Mouse (Mus musculus): ENCODE results near the gene Mcrip1. TPM values are rescaled to one million over a fixed set of nuclear protein-coding genes. Genes with fewer than 3 reads are reported as not detected.
"Not testable (repeated sequence)": the region's sequence is repeated elsewhere in the genome, so short reads cannot be mapped to it uniquely, and the experiment has no call there.

Mcrip1 gene
- total RNA-seq, 2 experiments from 2014 or later = 5.6 to 23.5 TPM

- ATAC-seq (replicated peaks; ENCODE audit: low FRiP score, poor library complexity, severe bottlenecking) = no peak
Observed at GRCm38 (mm10) chr11:120576365-120576981, 26.9 kb upstream of the Mcrip1 start.

DNA sequence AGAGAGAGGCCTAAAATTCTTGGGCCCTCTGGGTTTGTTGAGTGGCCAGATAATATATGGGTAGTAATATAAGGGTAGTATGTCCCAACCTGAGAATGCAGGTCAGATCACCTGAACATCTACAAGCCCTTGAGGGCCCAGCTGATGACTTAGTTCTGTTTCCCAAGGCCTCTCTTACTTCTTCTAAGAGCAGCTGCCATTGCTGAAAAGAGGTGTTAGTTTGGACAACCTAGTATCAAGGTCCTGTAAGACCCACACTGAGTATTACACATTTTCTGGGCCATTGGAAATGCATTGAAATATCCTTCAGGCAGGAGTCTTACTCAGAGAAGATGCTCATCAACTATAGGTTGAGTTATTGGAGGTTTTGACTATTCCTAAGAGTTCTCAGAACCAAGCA is 26.4 kb upstream of the Mcrip1 start:
- ATAC-seq (replicated peaks; ENCODE audit: low FRiP score, poor library complexity, severe bottlenecking) = no peak

- ATAC-seq (replicated peaks; ENCODE audit: low FRiP score, poor library complexity, severe bottlenecking) = no peak
Observed at GRCm38 (mm10) chr11:120575046-120575445, 25.5 kb upstream of the Mcrip1 start.

DNA sequence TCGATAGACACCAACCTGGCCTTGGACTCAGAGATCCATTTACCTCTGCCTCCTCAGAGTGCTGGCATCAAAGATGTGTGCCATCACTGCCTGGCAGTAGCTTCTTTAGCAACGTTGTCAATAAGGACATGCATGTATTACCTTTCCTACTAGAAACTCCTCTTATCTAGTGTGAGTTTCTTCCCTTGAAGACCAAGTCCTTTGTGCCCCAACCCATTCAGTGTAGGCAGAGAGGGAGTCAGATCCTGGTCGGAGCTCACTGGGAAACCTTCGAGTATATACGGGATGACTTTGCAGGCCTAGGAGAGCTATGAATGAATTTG is 24.7 kb upstream of the Mcrip1 start:
- no peak for ATAC-seq (replicated peaks; ENCODE audit: low FRiP score, poor library complexity, severe bottlenecking)

DNA sequence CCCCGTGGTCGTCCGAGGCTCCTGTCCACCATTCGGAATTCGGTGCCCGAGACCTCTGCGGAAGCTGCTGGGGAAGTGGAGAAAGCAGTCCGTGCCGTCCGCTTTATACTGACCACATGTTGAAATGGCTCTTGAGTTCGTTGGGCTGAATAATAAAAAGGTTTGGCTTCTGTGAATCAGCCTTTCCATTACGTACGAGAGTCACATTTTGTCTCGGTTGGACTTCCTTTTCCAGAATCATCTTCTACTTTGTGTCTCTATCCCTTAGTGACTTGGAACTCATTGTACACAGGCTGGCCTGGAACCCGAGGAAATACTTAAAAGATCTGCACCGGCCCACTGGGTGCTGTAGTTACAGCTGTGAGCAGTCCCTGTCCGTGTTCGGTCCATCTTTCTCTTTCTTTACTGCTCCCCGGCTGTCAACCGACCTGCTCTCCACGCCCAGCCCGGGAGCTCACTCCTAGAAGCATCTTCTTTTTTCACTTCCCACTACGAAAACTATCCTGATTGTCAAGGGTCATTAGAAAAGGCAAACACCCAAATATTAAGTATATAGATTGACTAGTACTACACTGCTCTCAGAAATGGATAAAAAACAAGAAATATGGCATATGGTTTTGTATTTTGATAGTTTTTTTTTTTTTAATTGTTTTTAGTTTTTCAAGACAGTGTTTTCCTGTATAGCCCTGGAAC is 24.2 kb upstream of the Mcrip1 start:
- ATAC-seq (replicated peaks; ENCODE audit: low FRiP score, poor library complexity, severe bottlenecking) = peak; percentile 20

- peak; percentile 88 for ATAC-seq (replicated peaks; ENCODE audit: low FRiP score, poor library complexity, severe bottlenecking)
Observed at GRCm38 (mm10) chr11:120572752-120573584, 23.4 kb upstream of the Mcrip1 start, which contains the start of gene P4hb. Gene P4hb, minus strand, starts transcription at chr11:120573253.

DNA sequence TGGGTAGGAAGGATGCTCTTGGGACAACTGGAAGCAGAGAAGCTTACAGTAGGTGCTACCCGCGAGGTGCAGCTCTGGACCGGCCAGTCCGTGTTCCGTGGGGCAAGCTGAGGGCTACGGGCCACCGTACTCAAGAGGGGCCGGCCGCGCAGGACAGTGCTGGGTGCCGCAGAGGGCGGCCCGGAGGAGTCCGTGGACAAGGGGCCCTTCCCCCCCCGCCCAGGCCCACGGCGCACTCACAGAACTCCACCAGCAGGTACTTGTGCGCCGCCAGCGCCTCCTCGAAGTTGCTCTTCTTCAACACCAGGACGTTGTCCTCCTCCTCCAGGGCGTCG is 22.9 kb upstream of the Mcrip1 start:
- ATAC-seq (replicated peaks; ENCODE audit: low FRiP score, poor library complexity, severe bottlenecking) = 0 out of 2 replicates have a peak, but pooled peaks have one; percentile 8

DNA sequence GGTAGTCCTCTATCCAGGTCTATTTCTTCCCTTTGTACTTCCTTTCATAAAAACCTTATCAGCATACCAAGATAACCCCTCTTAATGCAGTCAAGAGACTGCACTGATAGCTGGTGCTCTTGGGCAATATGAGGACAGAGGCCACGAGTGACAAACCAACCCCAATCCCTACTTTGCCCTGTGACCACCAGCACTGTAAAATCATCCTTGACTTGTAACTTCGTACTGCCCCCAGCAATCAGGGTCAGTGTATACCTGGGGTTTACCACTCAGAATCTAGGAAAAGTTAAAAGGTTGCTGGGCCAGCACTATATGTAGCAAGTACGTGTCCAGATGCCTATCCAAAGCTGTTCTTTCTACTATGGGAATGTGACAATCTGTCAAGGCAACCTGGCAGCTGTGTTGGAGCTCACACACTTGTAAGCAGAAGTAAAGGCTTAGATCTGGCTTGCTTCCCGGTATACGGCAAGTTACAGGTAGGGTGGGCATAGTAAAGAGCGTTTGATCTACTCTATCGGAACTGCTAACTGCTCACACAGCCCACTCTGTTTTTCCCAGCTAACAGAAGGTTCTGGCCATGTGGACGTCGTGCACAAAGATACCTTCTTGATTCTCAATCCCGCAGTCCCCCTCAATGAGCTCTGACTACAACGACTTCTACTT is 22.4 kb upstream of the Mcrip1 start:
- ATAC-seq (replicated peaks; ENCODE audit: low FRiP score, poor library complexity, severe bottlenecking) = no peak

DNA sequence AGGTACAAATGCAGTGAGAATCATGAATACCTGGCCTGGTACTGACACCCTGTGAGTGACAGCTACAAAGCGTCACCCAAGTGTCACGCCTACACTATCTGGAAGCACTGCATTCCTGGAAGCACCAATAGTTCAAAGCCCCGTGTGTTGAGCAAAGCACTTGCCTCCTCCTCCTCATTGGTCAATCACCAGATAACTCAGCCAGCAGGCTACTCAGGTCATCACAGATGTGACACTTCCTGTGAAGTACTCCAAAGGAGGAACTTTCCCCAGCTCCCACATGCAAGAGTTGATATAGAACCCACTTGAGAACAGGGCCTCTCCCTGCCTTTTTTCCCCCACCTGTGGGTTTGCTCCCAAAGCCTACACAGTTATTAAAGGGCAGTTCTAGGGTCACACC is 21.6 kb upstream of the Mcrip1 start:
- no peak for ATAC-seq (replicated peaks; ENCODE audit: low FRiP score, poor library complexity, severe bottlenecking)

DNA sequence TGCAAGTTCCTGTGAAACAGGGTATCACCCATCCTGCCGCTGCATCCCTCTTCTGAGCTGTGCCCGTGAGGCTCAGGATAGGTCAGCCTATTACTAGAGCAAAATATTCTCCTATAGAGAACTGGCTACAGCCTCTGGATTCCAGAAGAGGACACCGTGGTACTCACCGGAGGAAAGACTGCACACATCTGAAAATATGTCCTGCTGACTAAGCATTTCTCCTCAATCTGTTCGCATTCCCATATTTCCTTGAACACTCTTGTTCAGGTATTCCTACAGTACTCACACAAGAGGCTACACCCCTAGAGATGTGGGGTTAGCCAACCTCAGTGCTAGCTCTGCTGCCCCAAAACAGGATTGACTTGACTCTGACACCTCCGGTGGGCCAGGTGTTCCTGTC is 18.8 kb upstream of the Mcrip1 start:
- ATAC-seq (replicated peaks; ENCODE audit: low FRiP score, poor library complexity, severe bottlenecking) = no peak

GRCm38 (mm10) chr11:120565114-120565513 is 15.6 kb upstream of the Mcrip1 start:
- no peak for ATAC-seq (replicated peaks; ENCODE audit: low FRiP score, poor library complexity, severe bottlenecking)

DNA sequence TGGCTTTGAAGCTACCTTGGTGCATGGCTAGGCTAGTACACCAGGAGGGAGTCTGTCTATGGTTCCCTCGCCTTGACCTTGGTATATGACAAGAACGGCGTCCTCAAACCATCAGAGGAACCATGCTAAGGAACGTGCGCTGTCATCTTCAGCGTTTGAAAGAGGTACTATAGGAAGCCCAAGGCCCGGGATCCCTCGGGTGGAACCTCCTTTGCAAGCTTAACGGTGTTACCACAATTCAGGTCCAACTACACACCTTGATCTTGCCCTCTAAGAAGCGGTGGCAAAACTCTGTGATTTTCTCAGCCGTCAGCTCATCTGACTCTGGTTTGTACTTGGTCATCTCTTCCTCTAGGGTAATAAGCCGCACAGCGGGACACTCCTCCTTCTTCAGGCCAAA is 13.4 kb upstream of the Mcrip1 start:
- no peak for ATAC-seq (replicated peaks; ENCODE audit: low FRiP score, poor library complexity, severe bottlenecking)

- ATAC-seq (replicated peaks; ENCODE audit: low FRiP score, poor library complexity, severe bottlenecking) = peak; percentile 50; the same call in 1 of the 2 replicates
Observed at GRCm38 (mm10) chr11:120560952-120561728, 11.6 kb upstream of the Mcrip1 start.

DNA sequence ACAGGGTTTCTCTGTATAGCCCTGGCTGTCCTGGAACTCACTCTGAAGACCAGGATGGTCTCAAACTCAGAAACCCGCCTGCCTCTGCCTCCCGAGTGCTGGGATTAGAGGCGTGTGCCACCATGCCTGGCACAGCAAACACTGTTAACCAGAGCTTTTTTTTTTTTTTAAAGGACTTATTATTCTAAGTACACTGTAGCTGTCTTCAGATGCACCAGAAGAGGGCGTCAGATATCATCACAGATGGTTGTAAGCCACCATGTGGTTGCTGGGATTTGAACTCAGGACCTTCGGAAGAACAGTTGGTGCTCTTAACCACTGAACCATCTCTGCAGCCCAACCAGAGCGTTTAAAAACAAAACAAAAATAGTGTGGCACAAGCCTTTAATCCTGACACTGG is 9.3 kb upstream of the Mcrip1 start:
- not testable (repeated sequence) for ATAC-seq (replicated peaks; ENCODE audit: low FRiP score, poor library complexity, severe bottlenecking)

DNA sequence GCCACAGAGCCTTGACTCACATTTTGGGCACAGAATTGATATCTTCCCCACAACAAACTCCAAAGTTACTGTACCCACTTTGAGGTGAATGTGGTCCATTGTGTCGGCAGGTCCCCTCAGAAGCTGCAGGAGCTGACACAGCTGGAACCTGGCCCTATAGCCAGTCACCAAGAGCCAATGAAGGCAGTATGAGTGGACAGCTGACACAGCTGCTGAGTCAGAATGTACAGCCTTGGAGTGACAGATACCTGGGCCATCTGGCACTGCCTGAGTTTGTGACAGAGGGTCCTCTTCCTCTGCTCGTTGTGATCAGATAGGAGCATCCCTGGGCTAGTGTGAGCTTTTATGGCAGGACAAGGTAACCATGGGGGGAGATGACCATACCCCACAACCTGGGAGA is 5.7 kb upstream of the Mcrip1 start:
- no peak for ATAC-seq (replicated peaks; ENCODE audit: low FRiP score, poor library complexity, severe bottlenecking)

- ATAC-seq (replicated peaks; ENCODE audit: low FRiP score, poor library complexity, severe bottlenecking) = no peak
Observed at GRCm38 (mm10) chr11:120554834-120555233, 5.3 kb upstream of the Mcrip1 start.

DNA sequence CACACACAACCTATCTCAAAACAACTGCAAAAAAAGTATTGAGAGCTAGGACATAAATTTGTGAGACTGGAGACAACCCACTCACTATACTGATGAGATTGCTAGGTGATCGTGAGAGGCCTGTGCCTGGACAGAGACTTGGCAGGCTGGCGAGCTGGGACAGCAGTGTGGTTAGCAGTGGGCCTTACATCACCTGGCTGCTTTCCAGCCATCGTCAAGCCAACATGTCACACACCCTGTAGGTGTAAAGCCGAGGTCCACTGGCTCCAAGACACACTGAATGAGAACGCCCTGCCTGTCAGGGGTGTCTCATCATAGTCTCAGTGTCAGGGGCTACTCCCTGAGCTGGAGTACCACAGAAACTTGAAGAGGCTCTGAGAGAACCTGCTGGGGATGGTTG is 3.2 kb upstream of the Mcrip1 start:
- ATAC-seq (replicated peaks; ENCODE audit: low FRiP score, poor library complexity, severe bottlenecking) = no peak

GRCm38 (mm10) chr11:120550810-120551440 is 1.4 kb upstream of the Mcrip1 start, which contains the start of gene Ppp1r27:
Gene Ppp1r27, minus strand, starts transcription at chr11:120551132.
- ATAC-seq (replicated peaks; ENCODE audit: low FRiP score, poor library complexity, severe bottlenecking) = no peak
